Mouse (Mus musculus): Measurements from ENCODE around the gene Ipmk. TPM values are rescaled to one million over a fixed set of nuclear protein-coding genes. Genes with fewer than 3 reads are reported as not detected.

Gene Ipmk
- polyA plus RNA-seq, 1 experiment from 2014 or later = 11.9 TPM

GRCm38 (mm10) chr10:71331908-71332307, 15.7 kb upstream of the Ipmk start:
- DNase-seq (ENCODE audit: low spot score) = no peak

GRCm38 (mm10) chr10:71332376-71332775, 15.2 kb upstream of the Ipmk start:
- Histone ChIP-seq H3K27ac (replicated peaks; ENCODE audit: low read depth, low read length) (no peak overlapping the region), H3K4me1 (ENCODE audit: control insufficient read depth, insufficient read depth, low read length) (no peaks in the 10 kb centered on the region), H3K27me3 (replicated peaks; ENCODE audit: control insufficient read depth, insufficient read depth, low read length) (no peaks in the 10 kb centered on the region), H3K9me3 (ENCODE audit: control insufficient read depth, low read length) (no peaks in the 10 kb centered on the region), H3K4me2 (ENCODE audit: low read depth, low read length) (no peak overlapping the region), H3K4me3 (ENCODE audit: low read depth, low read length) (no peak overlapping the region), H3K9ac (ENCODE audit: low read depth, low read length) (no peak overlapping the region), H3K36me3 (ENCODE audit: control insufficient read depth, insufficient read depth, low read length) (peaks cover 53% of the 10 kb centered on the region)
- 87% methylated on average over 4 of the region's 4 CpGs for WGBS
- no peak for DNase-seq (ENCODE audit: low spot score)
- no peak for ATAC-seq (ENCODE audit: low read depth)

More at GRCm38 (mm10) chr10:71331908-71332307, 15.7 kb upstream of the Ipmk start:
- Histone ChIP-seq H3K9ac (ENCODE audit: low read depth, low read length) (no peak overlapping the region), H3K4me2 (ENCODE audit: low read depth, low read length) (no peak overlapping the region), H3K4me1 (ENCODE audit: control insufficient read depth, insufficient read depth, low read length) (no peaks in the 10 kb centered on the region), H3K27me3 (replicated peaks; ENCODE audit: control insufficient read depth, insufficient read depth, low read length) (no peaks in the 10 kb centered on the region), H3K36me3 (ENCODE audit: control insufficient read depth, insufficient read depth, low read length) (peaks cover 53% of the 10 kb centered on the region), H3K9me3 (ENCODE audit: control insufficient read depth, low read length) (no peaks in the 10 kb centered on the region), H3K4me3 (ENCODE audit: low read depth, low read length) (no peak overlapping the region), H3K27ac (replicated peaks; ENCODE audit: low read depth, low read length) (no peak overlapping the region)
- ATAC-seq (ENCODE audit: low read depth) = no peak
- WGBS = 94% methylated on average over 7 of the region's 7 CpGs

- H3K4me1 ChIP-seq (ENCODE audit: control insufficient read depth, insufficient read depth, low read length) = no peaks in the 10 kb centered on the region
- no peak overlapping the region for H3K4me3 ChIP-seq (ENCODE audit: low read depth, low read length)
- no peak overlapping the region for H3K27ac ChIP-seq (replicated peaks; ENCODE audit: low read depth, low read length)
- H3K4me2 ChIP-seq (ENCODE audit: low read depth, low read length) = no peak overlapping the region
- peaks cover 53% of the 10 kb centered on the region for H3K36me3 ChIP-seq (ENCODE audit: control insufficient read depth, insufficient read depth, low read length)
- no peak for ATAC-seq (ENCODE audit: low read depth)
- no peaks in the 10 kb centered on the region for H3K9me3 ChIP-seq (ENCODE audit: control insufficient read depth, low read length)
- H3K27me3 ChIP-seq (replicated peaks; ENCODE audit: control insufficient read depth, insufficient read depth, low read length) = no peaks in the 10 kb centered on the region
- 91% methylated on average over 9 of the region's 9 CpGs for WGBS
- DNase-seq (ENCODE audit: low spot score) = no peak
- no peak overlapping the region for H3K9ac ChIP-seq (ENCODE audit: low read depth, low read length)
These were observed 14.7 kb upstream of the Ipmk start for GRCm38 (mm10) chr10:71332859-71333258.

- no peaks in the 10 kb centered on the region for H3K9me3 ChIP-seq (ENCODE audit: control insufficient read depth, low read length)
- no peak for ATAC-seq (ENCODE audit: low read depth)
- peaks cover 26% of the 10 kb centered on the region for H3K36me3 ChIP-seq (ENCODE audit: control insufficient read depth, insufficient read depth, low read length)
- no peak for DNase-seq (ENCODE audit: low spot score)
- no peaks in the 10 kb centered on the region for H3K4me1 ChIP-seq (ENCODE audit: control insufficient read depth, insufficient read depth, low read length)
- H3K27me3 ChIP-seq (replicated peaks; ENCODE audit: control insufficient read depth, insufficient read depth, low read length) = no peaks in the 10 kb centered on the region
- no peak overlapping the region for H3K27ac ChIP-seq (replicated peaks; ENCODE audit: low read depth, low read length)
- no peak overlapping the region for H3K4me3 ChIP-seq (ENCODE audit: low read depth, low read length)
- no peak overlapping the region for H3K4me2 ChIP-seq (ENCODE audit: low read depth, low read length)
- no peak overlapping the region for H3K9ac ChIP-seq (ENCODE audit: low read depth, low read length)
- WGBS = 82% methylated on average over 2 of the region's 2 CpGs
These were observed 9.8 kb upstream of the Ipmk start for GRCm38 (mm10) chr10:71337733-71338132.

GRCm38 (mm10) chr10:71338156-71338905, 9.2 kb upstream of the Ipmk start:
- no peak for DNase-seq (ENCODE audit: low spot score)
- Histone ChIP-seq H3K27ac (replicated peaks; ENCODE audit: low read depth, low read length) (no peak overlapping the region), H3K27me3 (replicated peaks; ENCODE audit: control insufficient read depth, insufficient read depth, low read length) (no peaks in the 10 kb centered on the region), H3K4me3 (ENCODE audit: low read depth, low read length) (no peak overlapping the region), H3K9me3 (ENCODE audit: control insufficient read depth, low read length) (no peaks in the 10 kb centered on the region), H3K4me1 (ENCODE audit: control insufficient read depth, insufficient read depth, low read length) (no peaks in the 10 kb centered on the region; the same call in 1 of the 2 replicates), H3K9ac (ENCODE audit: low read depth, low read length) (no peak overlapping the region), H3K36me3 (ENCODE audit: control insufficient read depth, insufficient read depth, low read length) (peaks cover 26% of the 10 kb centered on the region), H3K4me2 (ENCODE audit: low read depth, low read length) (no peak overlapping the region)
- no peak for ATAC-seq (ENCODE audit: low read depth)
- 72% methylated on average over 8 of the region's 8 CpGs for WGBS

- ATAC-seq (ENCODE audit: low read depth) = no peak
- WGBS = 61% methylated on average over 4 of the region's 4 CpGs
These were observed 8.1 kb upstream of the Ipmk start for GRCm38 (mm10) chr10:71339463-71339862.

GRCm38 (mm10) chr10:71340195-71340594, 7.4 kb upstream of the Ipmk start:
- Histone ChIP-seq H3K4me1 (ENCODE audit: control insufficient read depth, insufficient read depth, low read length) (peaks cover 9% of the 10 kb centered on the region), H3K9me3 (ENCODE audit: control insufficient read depth, low read length) (no peaks in the 10 kb centered on the region), H3K4me2 (ENCODE audit: low read depth, low read length) (no peak overlapping the region), H3K9ac (ENCODE audit: low read depth, low read length) (no peak overlapping the region), H3K36me3 (ENCODE audit: control insufficient read depth, insufficient read depth, low read length) (peaks cover 11% of the 10 kb centered on the region), H3K27me3 (replicated peaks; ENCODE audit: control insufficient read depth, insufficient read depth, low read length) (no peaks in the 10 kb centered on the region), H3K27ac (replicated peaks; ENCODE audit: low read depth, low read length) (no peak overlapping the region), H3K4me3 (ENCODE audit: low read depth, low read length) (no peak overlapping the region)
- DNase-seq (ENCODE audit: low spot score) = no peak
- ATAC-seq (ENCODE audit: low read depth) = no peak
- 69% methylated on average over 2 of the region's 2 CpGs for WGBS

More at GRCm38 (mm10) chr10:71339463-71339862, 8.1 kb upstream of the Ipmk start:
- Histone ChIP-seq H3K4me1 (ENCODE audit: control insufficient read depth, insufficient read depth, low read length) (peaks cover 6% of the 10 kb centered on the region), H3K4me2 (ENCODE audit: low read depth, low read length) (no peak overlapping the region), H3K9ac (ENCODE audit: low read depth, low read length) (no peak overlapping the region), H3K27ac (replicated peaks; ENCODE audit: low read depth, low read length) (no peak overlapping the region), H3K27me3 (replicated peaks; ENCODE audit: control insufficient read depth, insufficient read depth, low read length) (no peaks in the 10 kb centered on the region), H3K9me3 (ENCODE audit: control insufficient read depth, low read length) (no peaks in the 10 kb centered on the region), H3K36me3 (ENCODE audit: control insufficient read depth, insufficient read depth, low read length) (peaks cover 16% of the 10 kb centered on the region), H3K4me3 (ENCODE audit: low read depth, low read length) (no peak overlapping the region)
- no peak for DNase-seq (ENCODE audit: low spot score)

GRCm38 (mm10) chr10:71341290-71341689, 6.3 kb upstream of the Ipmk start:
- no peak for ATAC-seq (ENCODE audit: low read depth)
- WGBS = 89% methylated on average over 9 of the region's 9 CpGs
- no peak for DNase-seq (ENCODE audit: low spot score)
- Histone ChIP-seq H3K9me3 (ENCODE audit: control insufficient read depth, low read length) (no peaks in the 10 kb centered on the region), H3K27me3 (replicated peaks; ENCODE audit: control insufficient read depth, insufficient read depth, low read length) (no peaks in the 10 kb centered on the region), H3K4me3 (ENCODE audit: low read depth, low read length) (no peak overlapping the region), H3K27ac (replicated peaks; ENCODE audit: low read depth, low read length) (no peak overlapping the region), H3K9ac (ENCODE audit: low read depth, low read length) (no peak overlapping the region), H3K4me1 (ENCODE audit: control insufficient read depth, insufficient read depth, low read length) (peaks cover 12% of the 10 kb centered on the region), H3K36me3 (ENCODE audit: control insufficient read depth, insufficient read depth, low read length) (0 out of 2 replicates have a peak, but pooled peaks cover under 1% of the 10 kb centered on the region), H3K4me2 (ENCODE audit: low read depth, low read length) (no peak overlapping the region)
